25 mouse cellular contexts compared by ENCODE assay signal in the genomic region with DNA sequence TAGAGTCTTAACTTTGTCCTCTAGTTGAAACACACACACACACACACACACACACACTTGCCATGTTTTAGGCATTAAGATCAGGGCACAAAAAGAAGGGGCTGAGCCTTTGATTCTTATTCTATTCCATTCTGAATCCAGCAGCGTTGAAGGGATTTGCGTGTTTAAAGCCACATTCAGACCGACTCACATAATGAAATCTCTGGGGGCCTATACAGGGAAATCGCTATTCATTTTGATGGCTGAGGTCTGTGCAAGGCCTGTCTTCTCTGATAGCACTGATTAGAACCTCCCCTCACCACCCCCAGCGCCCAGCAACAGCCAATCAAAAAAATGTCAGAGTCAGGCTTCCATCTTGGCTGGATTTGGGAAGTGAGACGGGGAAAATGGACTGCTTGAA. TPM values are rescaled to one million over a fixed set of nuclear protein-coding genes. Genes with fewer than 3 reads are reported as not detected.
"Had no signal": no experiment of that assay in that cellular context is flagged by ENCODE, and none has a peak within 500 bp of the region (broad histone marks: within the 10 kb centered on the region; RNA-seq: fewer than 3 reads in every experiment).

No protein-coding gene starts in this region.

- H3K36me3 ChIP-seq: kidney, embryonic 15.5 days; limb, embryonic 12.5 days; limb, embryonic 15.5 days; neural tube, embryonic 12.5 days had no signal

- H3K9me3 ChIP-seq: kidney, embryonic 15.5 days; limb, embryonic 12.5 days; limb, embryonic 15.5 days; neural tube, embryonic 12.5 days had no signal

- H3K27me3 ChIP-seq: limb, embryonic 15.5 days had no signal

- H3K9ac ChIP-seq: kidney, embryonic 15.5 days; limb, embryonic 12.5 days; limb, embryonic 15.5 days; liver, embryonic 14.5 days; liver, postnatal 0 days; lung, embryonic 14.5 days; neural tube, embryonic 12.5 days had no signal

- H3K27ac ChIP-seq: kidney, embryonic 15.5 days; limb, embryonic 12.5 days; limb, embryonic 15.5 days; liver, embryonic 14.5 days; macrophage; neural tube, embryonic 12.5 days had no signal

- H3K4me1 ChIP-seq: kidney, embryonic 15.5 days; limb, embryonic 12.5 days; limb, embryonic 15.5 days; neural tube, embryonic 12.5 days had no signal

- ATAC-seq: liver, postnatal 0 days; lung, postnatal 0 days had no signal

- DNase-seq: kidney, adult 11 months; kidney, adult 8-10 months; kidney, postnatal 10 days; kidney, postnatal 36 days; left cerebral cortex, postnatal 4 days; liver, postnatal 0 days; lung, embryonic 14.5 days; retina, postnatal 1 day; right cerebral cortex, postnatal 25 days; thymus, adult 18-20 months; thymus, postnatal 36 days had no signal

- H3K4me2 ChIP-seq: kidney, embryonic 15.5 days; limb, embryonic 12.5 days; limb, embryonic 15.5 days; liver, embryonic 11.5 days; lung, embryonic 14.5 days; neural tube, embryonic 12.5 days had no signal

- H3K4me3 ChIP-seq: kidney, embryonic 15.5 days; limb, embryonic 12.5 days; limb, embryonic 15.5 days; neural tube, embryonic 12.5 days had no signal

RNA-seq across cellular contexts. Expression of a gene that starts 13.9 kb away (rescaled TPM):
- total RNA-seq: layer of hippocampus, adult 8-10 months; layer of hippocampus, postnatal 14 days; left cerebral cortex, adult 8-10 months; left cerebral cortex, postnatal 14 days; left cerebral cortex, postnatal 4 days; megakaryocyte, adult 5-6 weeks; neutrophil, adult 5-6 weeks had no signal
- polyA plus RNA-seq: limb, embryonic 12.5 days; macrophage had no signal
